Mouse (Mus musculus) heart, embryonic 12.5 days (tissue): ENCODE measurements at regions not wholly inside any gene's neighbourhood (a gene's known extent, or its start where the extent isn't known, plus 50 kb on each side); places are given as distances from the start of the nearest gene placed in this dataset.

ENCODE experiments used
- ATAC-seq: fragments of 200-750 bp; cut with Nextera tagmentation; 2 replicates; pipeline ENCODE4 v1.8.0; 2017; ENCODE audit warnings: moderate TSS enrichment, moderate library complexity; ENCODE audit not compliant: insufficient number of reproducible peaks, low FRiP score
- H3K27ac ChIP-seq: fragments of 300-500 bp; sonication (generic); 2 replicates; pipeline ENCODE4 v1.5.1; 2016; ENCODE audit warnings: mild to moderate bottlenecking, moderate library complexity; ENCODE audit not compliant: poor library complexity, severe bottlenecking
- H3K27me3 ChIP-seq: fragments of 300-500 bp; sonication (generic); replicated peaks from 2 replicates; pipeline ENCODE4 v1.6.1; 2016; ENCODE audit warnings: mild to moderate bottlenecking, moderate library complexity
- H3K36me3 ChIP-seq: fragments of 300-500 bp; sonication (generic); 2 replicates; pipeline ENCODE4 v1.6.1; 2016; ENCODE audit warnings: mild to moderate bottlenecking, moderate library complexity
- H3K4me1 ChIP-seq: fragments of 300-500 bp; sonication (generic); replicated peaks from 2 replicates; pipeline ENCODE4 v1.6.1; 2016; ENCODE audit warnings: mild to moderate bottlenecking
- H3K4me2 ChIP-seq: fragments of 300-500 bp; sonication (generic); 2 replicates; pipeline ENCODE4 v1.6.1; 2016; ENCODE audit warnings: mild to moderate bottlenecking, moderate library complexity
- H3K4me3 ChIP-seq: fragments of 300-500 bp; sonication (generic); 2 replicates; pipeline ENCODE4 v1.5.1; 2016; ENCODE audit warnings: mild to moderate bottlenecking
- H3K9ac ChIP-seq: fragments of 300-500 bp; sonication (generic); 2 replicates; pipeline ENCODE4 v1.6.1; 2016; ENCODE audit warnings: mild to moderate bottlenecking, moderate library complexity
- H3K9me3 ChIP-seq: fragments of 300-500 bp; sonication (generic); replicated peaks from 2 replicates; pipeline ENCODE4 v1.6.1; 2016; ENCODE audit warnings: mild to moderate bottlenecking, moderate library complexity
- WGBS: fragments of 180-500 bp; shearing (Covaris S2); methylation state at CpG from one replicate; pipeline ENCODE4 v1.1.7; 2016; 5-methylcytosine and 5-hydroxymethylcytosine counted together

DNA sequence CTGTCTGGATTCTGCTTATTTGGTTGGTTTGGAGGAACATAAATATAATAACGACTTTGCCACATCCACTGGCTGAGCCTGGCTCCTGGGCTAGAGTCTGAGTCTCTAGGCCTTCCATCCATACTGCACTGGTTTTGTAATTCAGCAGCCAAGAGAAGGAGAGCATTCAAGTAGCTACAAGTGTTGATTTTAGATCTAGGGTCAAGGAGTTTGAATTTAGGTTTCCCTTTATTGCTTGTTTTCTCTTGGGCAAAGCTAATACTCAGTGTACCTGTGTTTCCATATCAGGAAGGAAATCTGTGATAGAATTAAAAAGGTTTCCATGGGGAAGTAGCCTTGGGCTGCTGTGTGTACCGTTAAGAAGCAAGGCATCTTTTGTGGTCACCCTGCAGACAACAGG is 234.0 kb upstream of the Ttc29 start:
- Histone ChIP-seq H3K9me3 (peaks cover 7% of the 10 kb centered on the region; the same call in 1 of the 2 replicates), H3K9ac (no peak overlapping the region), H3K4me1 (peaks cover under 1% of the 10 kb centered on the region; the same call in 1 of the 2 replicates), H3K27ac (no peak overlapping the region), H3K36me3 (no peaks in the 10 kb centered on the region), H3K27me3 (no peaks in the 10 kb centered on the region; the same call in 1 of the 2 replicates), H3K4me2 (no peak overlapping the region), H3K4me3 (no peak overlapping the region)
- no peak for ATAC-seq
- 79% methylated on average over 2 of the region's 2 CpGs for WGBS

DNA sequence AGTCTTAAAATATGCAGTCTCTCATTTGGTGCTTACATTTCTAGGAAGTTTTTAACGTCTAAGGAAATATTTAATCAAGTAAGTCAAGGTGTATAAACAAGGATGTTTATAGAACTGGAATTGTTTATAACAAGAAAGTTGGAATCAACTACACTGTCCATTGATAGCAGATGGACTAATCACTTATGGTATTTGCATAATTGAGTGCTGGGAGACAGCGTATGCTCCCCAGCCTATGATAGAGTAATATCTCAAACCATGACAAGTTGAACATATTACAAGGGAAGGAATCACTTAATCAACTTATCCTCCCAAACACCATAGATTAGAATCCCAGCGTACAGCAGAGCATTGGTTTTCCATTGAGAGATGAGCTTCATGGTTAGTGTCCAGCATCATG is 232.4 kb upstream of the Ttc29 start:
- Histone ChIP-seq H3K4me1 (peaks cover 6% of the 10 kb centered on the region), H3K4me2 (no peak overlapping the region), H3K27me3 (no peaks in the 10 kb centered on the region; the same call in 1 of the 2 replicates), H3K36me3 (no peaks in the 10 kb centered on the region), H3K27ac (no peak overlapping the region), H3K9me3 (no peaks in the 10 kb centered on the region), H3K9ac (no peak overlapping the region), H3K4me3 (no peak overlapping the region)
- no peak for ATAC-seq
- WGBS, result 82% methylated on average over 3 of the region's 3 CpGs

DNA sequence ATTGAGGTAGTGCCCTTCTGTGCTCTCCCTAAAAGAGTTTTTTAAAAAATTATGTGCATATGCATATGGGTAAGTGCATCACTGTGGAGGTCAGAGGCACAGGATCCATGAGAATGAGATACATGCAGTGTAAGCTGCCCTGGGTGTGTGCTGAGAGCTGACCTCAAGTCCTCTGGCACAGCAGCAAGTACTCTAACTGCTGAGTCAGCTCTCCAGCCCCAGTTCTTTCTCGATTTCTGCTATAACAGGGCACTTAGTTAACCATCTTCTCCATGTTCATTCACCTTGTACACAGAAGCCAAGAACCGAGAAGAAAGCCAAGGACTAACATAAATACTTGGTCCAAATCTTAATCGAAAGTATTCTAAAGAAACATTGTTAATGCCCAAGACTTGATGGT is 231.1 kb upstream of the Ttc29 start:
- Histone ChIP-seq H3K9ac (no peak overlapping the region), H3K4me2 (no peak overlapping the region), H3K4me3 (no peak overlapping the region), H3K9me3 (no peaks in the 10 kb centered on the region), H3K27me3 (no peaks in the 10 kb centered on the region; the same call in 1 of the 2 replicates), H3K36me3 (no peaks in the 10 kb centered on the region), H3K27ac (no peak overlapping the region), H3K4me1 (peaks cover 9% of the 10 kb centered on the region)
- 81% methylated on average over 3 of the region's 3 CpGs for WGBS
- no peak for ATAC-seq

DNA sequence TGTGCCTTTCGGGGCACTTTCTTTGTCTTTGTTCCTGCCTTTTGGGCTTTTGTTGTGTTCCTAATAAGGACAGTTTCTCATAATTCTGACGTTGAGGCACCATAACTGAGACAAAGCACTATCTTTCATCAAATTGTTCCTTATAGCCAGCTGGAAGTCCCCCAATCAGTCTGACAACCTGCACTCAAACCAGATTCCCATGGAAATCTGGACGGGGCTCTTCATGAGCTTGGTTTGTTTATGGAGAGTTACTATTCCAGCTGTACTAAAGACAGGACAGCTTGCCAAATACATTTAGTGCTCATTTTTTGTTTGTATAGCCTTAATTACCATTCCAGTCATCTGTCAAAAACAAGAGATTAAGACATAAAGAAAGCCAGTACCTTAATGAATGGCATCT is 229.6 kb upstream of the Ttc29 start:
- H3K36me3 ChIP-seq, result no peaks in the 10 kb centered on the region
- no peak overlapping the region for H3K4me3 ChIP-seq
- WGBS, result 61% methylated on average over 3 of the region's 3 CpGs
- H3K27ac ChIP-seq, result no peak overlapping the region
- no peak overlapping the region for H3K9ac ChIP-seq
- no peaks in the 10 kb centered on the region; the same call in 1 of the 2 replicates for H3K27me3 ChIP-seq
- peaks cover 18% of the 10 kb centered on the region for H3K4me1 ChIP-seq
- no peak for ATAC-seq
- no peak overlapping the region for H3K4me2 ChIP-seq
- no peaks in the 10 kb centered on the region for H3K9me3 ChIP-seq

DNA sequence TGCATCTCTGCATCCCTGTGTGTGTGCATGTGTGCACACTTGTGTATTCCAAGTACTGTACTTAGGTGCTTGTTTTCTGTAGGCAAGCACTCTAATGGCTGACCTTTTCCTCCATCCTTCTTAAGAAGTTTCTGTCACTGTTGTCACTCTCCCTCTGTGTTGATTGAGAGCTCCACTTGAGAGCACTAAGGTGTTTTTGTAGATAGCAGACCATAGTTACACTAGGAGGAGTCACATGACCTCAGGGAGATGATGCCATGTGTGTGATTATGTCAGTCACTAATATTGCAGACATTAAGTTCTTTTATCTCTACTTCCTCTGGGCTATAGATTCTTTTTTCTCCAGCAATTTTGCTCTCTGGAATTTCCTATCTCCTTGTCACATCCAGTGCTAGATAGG is 225.9 kb upstream of the Ttc29 start:
- H3K36me3 ChIP-seq, result no peaks in the 10 kb centered on the region
- H3K4me1 ChIP-seq, result peaks cover 29% of the 10 kb centered on the region
- H3K4me3 ChIP-seq, result no peak overlapping the region
- H3K27ac ChIP-seq, result peak overlapping the region; percentile 86
- H3K9ac ChIP-seq, result no peak overlapping the region
- no peaks in the 10 kb centered on the region for H3K9me3 ChIP-seq
- no peak overlapping the region for H3K4me2 ChIP-seq
- no peak for ATAC-seq
- no peaks in the 10 kb centered on the region for H3K27me3 ChIP-seq

- H3K27me3 ChIP-seq, result no peaks in the 10 kb centered on the region
- no peaks in the 10 kb centered on the region for H3K9me3 ChIP-seq
- H3K9ac ChIP-seq, result 0 out of 2 replicates have a peak overlapping the region, but pooled peaks have one; percentile 22
- ATAC-seq, result peak; percentile 89
- H3K4me3 ChIP-seq, result no peak overlapping the region
- WGBS, result 24% methylated on average over 8 of the region's 8 CpGs
- peaks cover 29% of the 10 kb centered on the region for H3K4me1 ChIP-seq
- H3K27ac ChIP-seq, result peak overlapping the region; percentile 97
- H3K4me2 ChIP-seq, result no peak overlapping the region
- H3K36me3 ChIP-seq, result no peaks in the 10 kb centered on the region
These were observed 224.6 kb upstream of the Ttc29 start for GRCm38 (mm10) chr8:77988291-77989056.

DNA sequence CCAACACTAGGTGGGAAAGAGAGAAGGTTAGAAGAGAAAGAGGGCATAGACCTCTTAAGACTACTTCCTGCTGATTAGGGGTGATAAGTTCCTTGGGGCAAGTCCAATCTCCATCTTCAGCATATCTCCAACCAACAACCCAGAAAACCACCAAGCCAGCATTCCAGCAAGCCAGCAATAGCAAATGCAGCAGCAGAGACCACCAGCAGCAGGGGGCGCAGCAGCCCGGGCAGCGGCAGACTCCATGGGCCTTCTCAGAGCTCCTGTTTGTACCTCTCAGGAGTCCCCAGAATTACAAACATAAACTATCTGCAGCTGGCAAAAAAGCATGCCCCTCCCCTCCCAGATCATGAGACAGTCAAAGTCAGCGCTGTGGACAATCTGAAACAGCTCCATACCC is 222.0 kb upstream of the Ttc29 start:
- no peak overlapping the region; the same call in 1 of the 2 replicates for H3K27ac ChIP-seq

DNA sequence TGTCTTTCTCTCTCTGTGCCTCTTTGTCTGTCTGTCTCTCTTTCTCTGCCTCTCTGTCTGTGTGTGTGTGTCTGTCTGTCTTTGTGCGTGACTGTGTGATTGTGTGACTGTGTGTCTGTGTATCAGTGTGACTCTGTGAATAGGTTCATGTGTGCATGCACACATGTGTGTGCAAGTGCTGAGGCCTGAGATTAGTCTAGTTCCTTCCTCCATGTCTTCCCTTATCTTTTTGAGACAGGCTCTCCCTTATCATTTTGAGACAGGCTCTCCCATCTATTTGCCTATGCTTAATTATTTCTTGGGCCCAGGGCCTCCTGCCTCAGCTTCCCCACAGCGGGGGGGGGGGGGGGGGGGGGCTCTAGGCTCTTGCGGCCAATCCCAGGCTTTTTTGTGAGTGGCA is 212.8 kb upstream of the Ttc29 start:
- WGBS, result 89% methylated on average over 2 of the region's 3 CpGs
- Histone ChIP-seq H3K9ac (no peak overlapping the region), H3K27me3 (no peaks in the 10 kb centered on the region), H3K4me3 (no peak overlapping the region), H3K4me2 (no peak overlapping the region), H3K4me1 (peaks cover 12% of the 10 kb centered on the region), H3K27ac (no peak overlapping the region), H3K36me3 (no peaks in the 10 kb centered on the region), H3K9me3 (no peaks in the 10 kb centered on the region)
- ATAC-seq, result no peak

More for the DNA sequence above, 222.0 kb upstream of the Ttc29 start:
- Histone ChIP-seq H3K27me3 (no peaks in the 10 kb centered on the region), H3K4me2 (no peak overlapping the region), H3K4me1 (peaks cover 22% of the 10 kb centered on the region), H3K36me3 (no peaks in the 10 kb centered on the region), H3K4me3 (no peak overlapping the region), H3K9me3 (no peaks in the 10 kb centered on the region), H3K9ac (no peak overlapping the region)
- ATAC-seq, result no peak
- 45% methylated on average over 4 of the region's 4 CpGs for WGBS

DNA sequence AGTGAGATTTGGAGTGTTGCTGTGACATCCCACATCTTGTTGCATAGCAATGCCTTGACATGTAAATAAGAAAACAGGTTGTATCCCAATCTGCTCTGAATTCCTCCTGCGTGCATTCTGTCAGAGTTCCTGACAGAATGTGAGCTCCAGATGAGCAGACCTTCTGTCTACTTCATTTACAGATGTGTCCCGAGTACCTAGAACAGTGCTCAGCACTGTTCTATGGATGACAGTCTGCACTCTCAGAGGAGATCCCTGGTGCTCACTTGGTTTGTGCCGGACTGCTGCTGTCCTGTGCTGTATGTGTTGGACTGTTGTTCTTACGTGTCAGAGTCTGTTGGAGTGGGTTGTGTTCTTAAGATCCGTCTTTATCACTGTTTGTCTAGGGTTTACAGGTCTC is 211.4 kb upstream of the Ttc29 start:
- H3K9ac ChIP-seq, result 0 out of 2 replicates have a peak overlapping the region, but pooled peaks have one; percentile 25
- no peak overlapping the region for H3K4me2 ChIP-seq
- peak overlapping the region; percentile 4; the same call in 1 of the 2 replicates for H3K27ac ChIP-seq
- H3K4me1 ChIP-seq, result peaks cover 12% of the 10 kb centered on the region
- ATAC-seq, result no peak
- H3K9me3 ChIP-seq, result no peaks in the 10 kb centered on the region
- WGBS, result 31% methylated on average over 5 of the region's 5 CpGs
- no peak overlapping the region for H3K4me3 ChIP-seq
- no peaks in the 10 kb centered on the region for H3K27me3 ChIP-seq
- H3K36me3 ChIP-seq, result no peaks in the 10 kb centered on the region

DNA sequence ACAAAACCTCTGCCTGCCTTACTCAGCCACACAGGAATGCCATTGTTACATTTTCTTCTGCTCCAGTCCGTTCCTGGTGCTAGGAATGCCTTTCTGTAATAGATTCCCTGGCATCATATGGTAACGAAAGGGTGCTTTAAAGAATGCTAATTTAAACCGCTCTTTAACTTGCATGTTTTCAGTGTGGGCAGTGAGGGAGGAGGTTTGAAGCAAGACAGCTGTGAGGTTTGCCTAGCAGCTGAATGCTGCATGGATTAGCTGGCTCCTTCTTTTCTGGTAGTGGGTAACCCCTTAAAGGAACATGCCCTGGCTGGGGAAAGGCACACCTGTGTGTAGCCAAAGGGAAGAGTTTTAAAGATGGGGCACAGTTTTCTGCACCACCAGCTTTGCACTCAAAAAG is 211.0 kb upstream of the Ttc29 start:
- H3K27ac ChIP-seq, result peak overlapping the region; percentile 4; the same call in 1 of the 2 replicates
- H3K36me3 ChIP-seq, result no peaks in the 10 kb centered on the region
- ATAC-seq, result no peak
- 15% methylated on average over 3 of the region's 3 CpGs for WGBS
- no peaks in the 10 kb centered on the region for H3K9me3 ChIP-seq
- H3K9ac ChIP-seq, result no peak overlapping the region
- H3K27me3 ChIP-seq, result no peaks in the 10 kb centered on the region
- H3K4me3 ChIP-seq, result no peak overlapping the region
- H3K4me1 ChIP-seq, result peaks cover 12% of the 10 kb centered on the region
- H3K4me2 ChIP-seq, result no peak overlapping the region

GRCm38 (mm10) chr8:78003888-78004543 is 209.1 kb upstream of the Ttc29 start:
- H3K36me3 ChIP-seq, result no peaks in the 10 kb centered on the region
- 12% methylated on average over 10 of the region's 10 CpGs for WGBS
- peaks cover 12% of the 10 kb centered on the region for H3K4me1 ChIP-seq
- H3K4me2 ChIP-seq, result no peak overlapping the region
- no peak overlapping the region for H3K4me3 ChIP-seq
- ATAC-seq, result no peak
- no peaks in the 10 kb centered on the region for H3K9me3 ChIP-seq
- H3K27me3 ChIP-seq, result no peaks in the 10 kb centered on the region
- no peak overlapping the region for H3K9ac ChIP-seq
- H3K27ac ChIP-seq, result no peak overlapping the region
